Mouse (Mus musculus): ENCODE data around the gene Tgfbrap1. TPM values are rescaled to one million over a fixed set of nuclear protein-coding genes. Genes with fewer than 3 reads are reported as not detected.
"Not testable (repeated sequence)": the region's sequence is repeated elsewhere in the genome, so short reads cannot be mapped to it uniquely, and the experiment has no call there.

The Tgfbrap1 gene
- polyA plus RNA-seq, 1 experiment from 2014 or later: 10.6 TPM

GRCm38 (mm10) chr1:43136488-43137029 is 38.1 kb upstream of the Tgfbrap1 start:
- not testable (repeated sequence) for H3K27ac ChIP-seq; H3K9me3 ChIP-seq; H3K4me3 ChIP-seq; H3K4me1 ChIP-seq; ATAC-seq (ENCODE audit: insufficient number of reproducible peaks, low FRiP score, low TSS enrichment, low read depth); H3K4me2 ChIP-seq; H3K9ac ChIP-seq; H3K27me3 ChIP-seq; H3K36me3 ChIP-seq
- 74% methylated on average over 2 of the region's 2 CpGs for WGBS

- ATAC-seq (ENCODE audit: insufficient number of reproducible peaks, low FRiP score, low TSS enrichment, low read depth): no peak
- Histone ChIP-seq H3K4me2 (no peak overlapping the region), H3K27me3 (no peaks in the 10 kb centered on the region), H3K4me1 (peaks cover 3% of the 10 kb centered on the region; the same call in 1 of the 2 replicates), H3K4me3 (no peak overlapping the region), H3K27ac (no peak overlapping the region), H3K9ac (no peak overlapping the region), H3K36me3 (0 out of 2 replicates have a peak, but pooled peaks cover 16% of the 10 kb centered on the region), H3K9me3 (no peaks in the 10 kb centered on the region)
- WGBS: 92% methylated on average over 9 of the region's 9 CpGs
Observed at GRCm38 (mm10) chr1:43131591-43131990, 33.2 kb upstream of the Tgfbrap1 start.

GRCm38 (mm10) chr1:43130219-43130981 is 32.0 kb upstream of the Tgfbrap1 start:
- H3K4me1 ChIP-seq: peaks cover 3% of the 10 kb centered on the region; the same call in 1 of the 2 replicates
- H3K4me2 ChIP-seq: no peak overlapping the region
- 0 out of 2 replicates have a peak, but pooled peaks cover 14% of the 10 kb centered on the region for H3K36me3 ChIP-seq
- H3K27me3 ChIP-seq: no peaks in the 10 kb centered on the region
- H3K4me3 ChIP-seq: no peak overlapping the region
- H3K27ac ChIP-seq: no peak overlapping the region
- WGBS: 75% methylated on average over 5 of the region's 5 CpGs
- H3K9me3 ChIP-seq: no peaks in the 10 kb centered on the region
- no peak for ATAC-seq (ENCODE audit: insufficient number of reproducible peaks, low FRiP score, low TSS enrichment, low read depth)
- H3K9ac ChIP-seq: no peak overlapping the region

GRCm38 (mm10) chr1:43127820-43128610 is 29.6 kb upstream of the Tgfbrap1 start:
- Histone ChIP-seq H3K27ac (no peak overlapping the region), H3K36me3 (peaks cover 20% of the 10 kb centered on the region; the same call in 1 of the 2 replicates), H3K4me1 (peaks cover 3% of the 10 kb centered on the region; the same call in 1 of the 2 replicates), H3K9ac (no peak overlapping the region), H3K4me2 (no peak overlapping the region), H3K9me3 (no peaks in the 10 kb centered on the region), H3K27me3 (no peaks in the 10 kb centered on the region), H3K4me3 (no peak overlapping the region)
- ATAC-seq (ENCODE audit: insufficient number of reproducible peaks, low FRiP score, low TSS enrichment, low read depth): no peak
- 63% methylated on average over 8 of the region's 8 CpGs for WGBS

GRCm38 (mm10) chr1:43127196-43127595 is 28.8 kb upstream of the Tgfbrap1 start:
- Histone ChIP-seq H3K4me2 (no peak overlapping the region), H3K4me1 (peaks cover 3% of the 10 kb centered on the region; the same call in 1 of the 2 replicates), H3K36me3 (peaks cover 20% of the 10 kb centered on the region; the same call in 1 of the 2 replicates), H3K27ac (no peak overlapping the region), H3K4me3 (no peak overlapping the region), H3K9ac (no peak overlapping the region), H3K27me3 (no peaks in the 10 kb centered on the region), H3K9me3 (no peaks in the 10 kb centered on the region)
- ATAC-seq (ENCODE audit: insufficient number of reproducible peaks, low FRiP score, low TSS enrichment, low read depth): no peak

- no peak overlapping the region for H3K9ac ChIP-seq
- peaks cover 3% of the 10 kb centered on the region; the same call in 1 of the 2 replicates for H3K4me1 ChIP-seq
- H3K27ac ChIP-seq: no peak overlapping the region
- H3K36me3 ChIP-seq: peaks cover 26% of the 10 kb centered on the region; the same call in 1 of the 2 replicates
- H3K9me3 ChIP-seq: no peaks in the 10 kb centered on the region
- no peak overlapping the region for H3K4me2 ChIP-seq
- ATAC-seq (ENCODE audit: insufficient number of reproducible peaks, low FRiP score, low TSS enrichment, low read depth): no peak
- no peaks in the 10 kb centered on the region for H3K27me3 ChIP-seq
- H3K4me3 ChIP-seq: no peak overlapping the region
- 66% methylated on average over 4 of the region's 4 CpGs for WGBS
Observed at GRCm38 (mm10) chr1:43124726-43125125, 26.3 kb upstream of the Tgfbrap1 start.

- H3K9ac ChIP-seq: no peak overlapping the region
- no peaks in the 10 kb centered on the region for H3K27me3 ChIP-seq
- 86% methylated on average over 2 of the region's 2 CpGs for WGBS
- H3K27ac ChIP-seq: no peak overlapping the region
- peaks cover 33% of the 10 kb centered on the region for H3K36me3 ChIP-seq
- no peak for ATAC-seq (ENCODE audit: insufficient number of reproducible peaks, low FRiP score, low TSS enrichment, low read depth)
- H3K4me1 ChIP-seq: no peaks in the 10 kb centered on the region
- H3K4me3 ChIP-seq: no peak overlapping the region
- no peaks in the 10 kb centered on the region for H3K9me3 ChIP-seq
- no peak overlapping the region for H3K4me2 ChIP-seq
Observed at GRCm38 (mm10) chr1:43122616-43123015, 24.2 kb upstream of the Tgfbrap1 start.

- no peak for ATAC-seq (ENCODE audit: insufficient number of reproducible peaks, low FRiP score, low TSS enrichment, low read depth)
- Histone ChIP-seq H3K27ac (no peak overlapping the region), H3K36me3 (peaks cover 43% of the 10 kb centered on the region), H3K9ac (no peak overlapping the region), H3K9me3 (no peaks in the 10 kb centered on the region), H3K4me2 (no peak overlapping the region), H3K4me1 (no peaks in the 10 kb centered on the region), H3K27me3 (no peaks in the 10 kb centered on the region), H3K4me3 (no peak overlapping the region)
- WGBS: 96% methylated on average over 5 of the region's 5 CpGs
Observed at GRCm38 (mm10) chr1:43120950-43121349, 22.5 kb upstream of the Tgfbrap1 start.

- H3K9me3 ChIP-seq: no peaks in the 10 kb centered on the region
- no peak overlapping the region for H3K9ac ChIP-seq
- no peak overlapping the region for H3K27ac ChIP-seq
- 95% methylated on average over 8 of the region's 8 CpGs for WGBS
- no peaks in the 10 kb centered on the region for H3K27me3 ChIP-seq
- no peak for ATAC-seq (ENCODE audit: insufficient number of reproducible peaks, low FRiP score, low TSS enrichment, low read depth)
- H3K36me3 ChIP-seq: peaks cover 58% of the 10 kb centered on the region
- H3K4me2 ChIP-seq: no peak overlapping the region
- no peak overlapping the region for H3K4me3 ChIP-seq
- H3K4me1 ChIP-seq: no peaks in the 10 kb centered on the region
Observed at GRCm38 (mm10) chr1:43117435-43117834, 19.0 kb upstream of the Tgfbrap1 start.

GRCm38 (mm10) chr1:43112882-43113281 is 14.4 kb upstream of the Tgfbrap1 start:
- Histone ChIP-seq H3K9me3 (no peaks in the 10 kb centered on the region), H3K36me3 (peaks cover 71% of the 10 kb centered on the region), H3K27me3 (no peaks in the 10 kb centered on the region), H3K27ac (no peak overlapping the region), H3K4me1 (no peaks in the 10 kb centered on the region), H3K4me2 (no peak overlapping the region), H3K9ac (no peak overlapping the region), H3K4me3 (no peak overlapping the region)
- ATAC-seq (ENCODE audit: insufficient number of reproducible peaks, low FRiP score, low TSS enrichment, low read depth): no peak
- 92% methylated on average over 2 of the region's 2 CpGs for WGBS

GRCm38 (mm10) chr1:43110556-43110955 is 12.1 kb upstream of the Tgfbrap1 start:
- Histone ChIP-seq H3K27me3 (no peaks in the 10 kb centered on the region), H3K4me3 (no peak overlapping the region), H3K4me2 (no peak overlapping the region), H3K9me3 (no peaks in the 10 kb centered on the region), H3K4me1 (no peaks in the 10 kb centered on the region), H3K9ac (no peak overlapping the region), H3K36me3 (peaks cover 65% of the 10 kb centered on the region), H3K27ac (no peak overlapping the region)
- 52% methylated on average over 4 of the region's 4 CpGs for WGBS
- no peak for ATAC-seq (ENCODE audit: insufficient number of reproducible peaks, low FRiP score, low TSS enrichment, low read depth)

- H3K27ac ChIP-seq: no peak overlapping the region
- H3K36me3 ChIP-seq: peaks cover 58% of the 10 kb centered on the region
- no peaks in the 10 kb centered on the region for H3K9me3 ChIP-seq
- H3K4me3 ChIP-seq: no peak overlapping the region
- no peak for ATAC-seq (ENCODE audit: insufficient number of reproducible peaks, low FRiP score, low TSS enrichment, low read depth)
- no peaks in the 10 kb centered on the region for H3K27me3 ChIP-seq
- H3K4me2 ChIP-seq: no peak overlapping the region
- H3K9ac ChIP-seq: no peak overlapping the region
- no peaks in the 10 kb centered on the region for H3K4me1 ChIP-seq
- 82% methylated on average over 2 of the region's 2 CpGs for WGBS
Observed at GRCm38 (mm10) chr1:43108729-43109128, 10.3 kb upstream of the Tgfbrap1 start.
